Mouse (Mus musculus): Measurements from ENCODE around the gene Cfap52. TPM values are rescaled to one million over a fixed set of nuclear protein-coding genes. Genes with fewer than 3 reads are reported as not detected.

Cfap52 gene
- not detected for polyA plus RNA-seq (2014; fragmentation: Illumina TruSeq; extraction: RNeasy Lipid Tissue Mini Kit (QIAGEN cat#74804); ENCODE audit: low read depth, low replicate concordance)

DNA sequence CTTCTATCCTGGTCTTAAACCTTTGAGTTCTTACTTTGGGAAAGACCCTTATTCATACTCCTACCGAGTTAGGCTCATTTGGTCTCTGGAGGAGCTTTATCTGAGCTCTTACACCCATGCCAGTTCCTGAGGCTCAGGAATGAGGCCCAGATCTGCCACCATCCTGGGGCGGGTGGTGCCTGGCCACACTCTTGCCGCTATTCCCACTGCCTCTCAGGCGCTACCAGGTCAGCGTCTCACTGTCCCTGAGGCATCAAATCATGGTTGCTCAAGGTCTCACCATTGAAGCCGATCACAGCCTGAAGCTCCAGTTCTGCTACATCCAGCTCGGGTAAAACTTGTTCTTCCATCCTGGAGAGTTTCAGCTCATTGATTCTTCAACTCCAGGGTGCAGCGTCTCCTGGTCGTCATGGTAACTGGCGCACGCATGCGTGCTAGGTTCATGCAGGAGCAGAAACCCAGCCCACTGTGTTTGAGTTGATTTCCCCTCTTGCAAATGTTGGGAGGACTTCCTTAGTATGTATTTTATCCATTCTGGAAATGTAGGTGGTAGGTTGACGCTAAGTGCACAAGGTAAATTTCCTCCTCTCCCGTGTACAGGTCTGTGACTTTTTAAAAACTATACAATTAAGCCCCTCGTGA lies at the start of gene Cfap52:
TSS of gene Cfap52 (minus strand) at position 410 of the 642 bp plus-strand sequence.

DNA sequence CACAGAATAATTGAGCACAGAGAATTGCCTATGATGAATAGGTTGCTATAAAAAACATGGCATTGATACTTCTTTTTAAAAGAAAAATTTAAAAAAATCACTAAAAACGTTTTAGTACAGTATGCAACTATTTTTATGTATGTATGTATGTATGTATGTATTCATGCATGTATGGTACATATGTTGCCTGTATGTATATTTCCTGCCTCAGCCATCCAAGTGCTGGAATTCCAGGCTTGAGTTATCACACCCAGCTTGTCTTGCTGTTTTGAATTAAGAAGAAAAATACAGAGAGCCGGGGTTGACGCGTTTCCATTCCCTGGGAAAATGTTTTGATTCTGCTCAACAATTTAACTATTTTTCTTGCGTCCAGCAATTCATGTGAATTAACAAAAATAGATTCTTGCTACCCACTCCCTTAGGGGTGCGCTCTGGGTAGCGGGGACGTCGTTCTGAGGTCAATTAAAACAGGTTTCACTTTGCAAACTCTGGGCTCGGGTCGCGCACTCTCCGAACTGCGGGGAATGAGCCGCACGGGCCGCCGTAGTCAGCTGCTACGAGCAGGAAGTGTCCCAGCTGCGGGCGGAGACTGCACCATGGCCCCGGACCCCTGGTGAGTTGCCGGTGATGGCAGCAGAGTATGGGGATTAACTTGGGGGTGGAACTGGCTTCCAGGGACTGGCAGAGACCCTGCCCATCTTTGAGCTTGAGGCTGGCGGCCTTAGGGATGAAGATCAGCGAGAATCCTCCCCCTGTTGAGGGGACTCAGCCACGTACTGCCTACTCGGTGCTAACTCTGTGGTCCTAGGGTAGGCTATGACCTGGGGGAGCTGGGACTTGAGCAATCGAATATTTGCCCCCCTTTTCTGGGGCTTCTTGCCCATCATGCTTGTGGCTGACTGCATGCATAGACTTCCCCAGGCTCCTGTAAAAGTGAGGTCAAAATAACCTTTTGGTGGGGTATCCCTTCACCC lies 741 bp upstream of the Cfap52 start, which contains the start of gene Stx8:
TSS of gene Stx8 (plus strand) at position 289 of the 974 bp plus-strand sequence.

DNA sequence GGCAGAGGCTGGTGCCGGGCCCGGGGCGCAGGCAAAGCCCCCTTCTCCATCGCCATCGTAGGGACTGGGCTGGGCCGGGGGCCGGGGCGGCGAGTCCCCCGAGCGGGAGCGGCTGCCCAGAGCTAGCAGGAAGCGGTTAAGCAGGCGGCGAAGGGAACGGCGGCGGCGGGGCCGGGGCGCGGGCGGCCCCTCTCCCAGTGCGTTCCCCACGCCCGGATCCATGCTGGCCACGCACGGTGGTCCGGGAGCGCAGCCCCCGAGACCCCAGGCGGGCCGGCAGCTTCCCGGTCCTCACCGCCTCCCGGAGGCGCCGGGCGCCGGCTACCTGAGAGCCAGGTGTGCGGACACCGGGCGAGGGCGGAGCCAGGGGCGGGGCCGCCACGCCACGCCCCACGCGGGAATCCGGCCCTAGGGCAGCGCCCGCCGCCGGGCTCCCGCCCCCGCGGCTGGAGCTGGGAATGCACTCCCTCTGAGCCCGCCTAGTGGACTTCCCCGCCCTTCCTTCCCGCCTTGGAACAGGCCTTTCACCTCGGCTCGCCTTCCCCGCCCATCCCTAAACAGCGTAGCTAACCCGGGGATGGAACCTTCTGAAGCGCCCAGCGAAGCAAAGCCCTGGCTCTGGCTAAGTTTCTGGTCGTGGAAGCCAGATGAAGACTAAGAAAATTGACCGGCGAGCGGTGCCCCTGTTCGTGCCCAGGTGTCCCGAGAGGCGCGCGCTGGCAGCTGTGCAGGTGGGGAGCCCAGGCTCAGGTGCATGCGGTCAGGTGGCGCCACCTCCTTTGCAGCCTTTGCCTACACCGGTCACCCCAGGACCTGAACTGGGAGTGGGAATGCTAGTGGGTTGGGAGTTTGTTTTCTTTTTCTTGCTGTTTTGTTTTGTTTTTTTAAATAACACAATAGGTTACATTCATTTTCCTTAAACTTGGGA lies 43.4 kb downstream of the Cfap52 start, which contains the start of gene Usp43:
TSS of gene Usp43 (minus strand) at position 327 of the 928 bp plus-strand sequence.

Other genes with a start within 250 kb of the Cfap52 start
- gene Glp2r, start 194.5 kb downstream of the Cfap52 start, polyA plus RNA-seq (2014; fragmentation: Illumina TruSeq; extraction: RNeasy Lipid Tissue Mini Kit (QIAGEN cat#74804); ENCODE audit: low read depth, low replicate concordance), result 0.35 TPM
- gene Gsg1l2, start 191.0 kb downstream of the Cfap52 start, polyA plus RNA-seq (2014; fragmentation: Illumina TruSeq; extraction: RNeasy Lipid Tissue Mini Kit (QIAGEN cat#74804); ENCODE audit: low read depth, low replicate concordance), result not detected
- gene Dhrs7c, start 167.5 kb downstream of the Cfap52 start, polyA plus RNA-seq (2014; fragmentation: Illumina TruSeq; extraction: RNeasy Lipid Tissue Mini Kit (QIAGEN cat#74804); ENCODE audit: low read depth, low replicate concordance), result not detected
- 0.23 TPM for gene Usp43, start 43.5 kb downstream of the Cfap52 start, polyA plus RNA-seq (2014; fragmentation: Illumina TruSeq; extraction: RNeasy Lipid Tissue Mini Kit (QIAGEN cat#74804); ENCODE audit: low read depth, low replicate concordance)
- gene Stx8, start 542 bp upstream of the Cfap52 start, polyA plus RNA-seq (2014; fragmentation: Illumina TruSeq; extraction: RNeasy Lipid Tissue Mini Kit (QIAGEN cat#74804); ENCODE audit: low read depth, low replicate concordance), result 28.4 TPM